Mouse (Mus musculus): Measurements from ENCODE around the gene S100a4.

DNA sequence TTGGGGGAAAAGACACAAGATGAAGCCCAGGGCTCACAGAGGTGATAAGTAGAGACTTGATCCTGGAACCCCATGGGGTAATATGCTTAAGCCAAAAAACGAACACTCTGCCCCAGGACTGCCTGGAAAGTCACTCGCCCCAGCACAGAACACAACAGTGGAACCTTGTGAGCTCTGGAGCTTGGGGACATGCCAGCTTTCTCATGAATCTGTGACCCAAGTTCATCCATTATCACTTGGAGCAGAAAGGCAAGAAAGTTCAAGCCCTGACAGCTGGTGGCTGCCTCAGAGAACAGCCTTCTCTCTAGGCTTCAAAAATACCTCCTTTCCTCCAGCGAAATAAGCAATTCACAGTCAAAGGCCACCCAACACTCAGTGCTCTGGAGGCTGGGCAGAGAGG is 4.2 kb upstream of the S100a4 start:
- TF ChIP-seq CTCF (IDR thresholded peaks at IDR 0.05; ENCODE audit: borderline replicate concordance, insufficient read depth, low read length) = no peak
- no peak for TF ChIP-seq POLR2A (IDR thresholded peaks at IDR 0.05; ENCODE audit: low read depth, low read length)

Measured in embryonic fibroblast, embryonic 13.5 days (primary cell).